Comparison of ENCODE assay signal across 24 mouse cellular contexts in genomic region chr19:24966941-24967340, GRCm38 (mm10). TPM values are rescaled to one million over a fixed set of nuclear protein-coding genes. Genes with fewer than 3 reads are reported as not detected.
A peak's percentile ranks its signal among the peaks of the same experiment; 100 is the strongest.
DNase-seq lines count a peak whose midpoint lies in the region; ATAC-seq and TF ChIP-seq lines count a peak whose summit lies in the region.
"Had no signal": no experiment of that assay in that cellular context is flagged by ENCODE, and none has a peak within 500 bp of the region (broad histone marks: within the 10 kb centered on the region; RNA-seq: fewer than 3 reads in every experiment).

No protein-coding gene starts in this region.

- no peak overlapping the region for H3K4me3 ChIP-seq in liver, postnatal 0 days (ENCODE audit: low read depth, low read length)
- H3K4me3 ChIP-seq in liver, embryonic 12.5 days, result no peak overlapping the region
- H3K4me3 ChIP-seq in bone marrow, adult 2 months (replicated peaks; ENCODE audit: control insufficient read depth, low read depth, low read length), result no peak overlapping the region
- no peak overlapping the region for H3K4me3 ChIP-seq in macrophage (ENCODE audit: inconsistent target)
- H3K4me3 ChIP-seq: embryonic facial prominence, embryonic 13.5 days; forebrain, embryonic 10.5 days; heart, adult 2 months; heart, embryonic 15.5 days; hindbrain, embryonic 13.5 days had no signal

- no peak for TF ChIP-seq CTCF in liver, postnatal 0 days (IDR thresholded peaks at IDR 0.05; ENCODE audit: low read depth)
- TF ChIP-seq CTCF in bone marrow, adult 2 months (IDR thresholded peaks at IDR 0.05; ENCODE audit: control insufficient read depth, insufficient read depth, low read length), result no peak

- no peak for TF ChIP-seq POLR2A in bone marrow, adult 2 months (IDR thresholded peaks at IDR 0.05; ENCODE audit: borderline replicate concordance, control insufficient read depth, low read depth, low read length)

- H3K4me2 ChIP-seq in liver, postnatal 0 days (ENCODE audit: low read depth, low read length), result no peak overlapping the region
- no peak overlapping the region for H3K4me2 ChIP-seq in liver, embryonic 12.5 days
- H3K4me2 ChIP-seq: embryonic facial prominence, embryonic 13.5 days; heart, embryonic 11.5 days; heart, embryonic 15.5 days; hindbrain, embryonic 13.5 days had no signal

- H3K79me2 ChIP-seq in macrophage (ENCODE audit: inconsistent target), result no peaks in the 10 kb centered on the region

- DNase-seq in liver, postnatal 0 days, result no peak
- no peak for DNase-seq in kidney, adult 8-10 months
- DNase-seq: adrenal gland, adult 8-10 months; adrenal gland, postnatal 36 days; B cell, adult 2 months; cerebellum, adult 11-12 months; cerebellum, adult 9-10 months; cerebellum, postnatal 25 days; gastrocnemius, postnatal 36 days; heart, adult 2 months; heart, postnatal 14 days had no signal

- no peaks in the 10 kb centered on the region for H3K36me3 ChIP-seq in liver, postnatal 0 days (replicated peaks; ENCODE audit: insufficient read depth, low read length)
- no peaks in the 10 kb centered on the region for H3K36me3 ChIP-seq in liver, embryonic 12.5 days
- H3K36me3 ChIP-seq in macrophage (ENCODE audit: inconsistent target), result no peaks in the 10 kb centered on the region
- H3K36me3 ChIP-seq: embryonic facial prominence, embryonic 13.5 days; forebrain, embryonic 10.5 days; G1E; heart, embryonic 15.5 days; hindbrain, embryonic 13.5 days had no signal

- H3K9me3 ChIP-seq in liver, postnatal 0 days (ENCODE audit: low read length), result no peaks in the 10 kb centered on the region
- H3K9me3 ChIP-seq in liver, embryonic 12.5 days (replicated peaks), result no peaks in the 10 kb centered on the region
- H3K9me3 ChIP-seq: embryonic facial prominence, embryonic 13.5 days; forebrain, embryonic 10.5 days; G1E; heart, embryonic 15.5 days; hindbrain, embryonic 13.5 days had no signal

- no peak for ATAC-seq in liver, postnatal 0 days
- no peak for ATAC-seq in liver, embryonic 12.5 days
- no peak for ATAC-seq in erythroid progenitor cell, adult 5-6 weeks (replicated peaks; ENCODE audit: low FRiP score, poor library complexity, severe bottlenecking)
- ATAC-seq: CD4-positive, CD25-positive, alpha-beta regulatory T cell, adult 4 months; forebrain, embryonic 14.5 days; hindbrain, postnatal 0 days had no signal

- no peaks in the 10 kb centered on the region for H3K27me3 ChIP-seq in liver, postnatal 0 days (ENCODE audit: insufficient read depth, low read length)
- no peaks in the 10 kb centered on the region for H3K27me3 ChIP-seq in liver, embryonic 12.5 days (replicated peaks)
- H3K27me3 ChIP-seq: embryonic facial prominence, embryonic 13.5 days; heart, embryonic 15.5 days had no signal

- peak overlapping the region; percentile 59; the same call in 1 of the 2 replicates for H3K27ac ChIP-seq in liver, postnatal 0 days (ENCODE audit: low read depth)
- H3K27ac ChIP-seq in liver, embryonic 12.5 days, result no peak overlapping the region
- peak overlapping the region; percentile 64; the same call in 1 of the 2 replicates for H3K27ac ChIP-seq in bone marrow, adult 2 months (ENCODE audit: control insufficient read depth, insufficient read depth, low read depth, low read length, poor library complexity)
- H3K27ac ChIP-seq in macrophage, result peak overlapping the region; percentile 97
- H3K27ac ChIP-seq: embryonic facial prominence, embryonic 13.5 days; forebrain, embryonic 10.5 days; heart, adult 2 months; heart, embryonic 15.5 days; hindbrain, embryonic 13.5 days; hindbrain, postnatal 0 days had no signal

- H3K9ac ChIP-seq in liver, postnatal 0 days (replicated peaks), result no peak overlapping the region
- H3K9ac ChIP-seq in liver, embryonic 12.5 days, result no peak overlapping the region
- H3K9ac ChIP-seq: embryonic facial prominence, embryonic 13.5 days; heart, embryonic 15.5 days; hindbrain, embryonic 13.5 days had no signal

- no peak for TF ChIP-seq EP300 in liver, postnatal 0 days (IDR thresholded peaks at IDR 0.05; ENCODE audit: low read depth)

- H3K4me1 ChIP-seq in liver, postnatal 0 days (ENCODE audit: insufficient read depth), result no peaks in the 10 kb centered on the region
- H3K4me1 ChIP-seq in liver, embryonic 12.5 days, result no peaks in the 10 kb centered on the region; the same call in 1 of the 2 replicates
- no peaks in the 10 kb centered on the region; the same call in 1 of the 2 replicates for H3K4me1 ChIP-seq in bone marrow, adult 2 months (ENCODE audit: control insufficient read depth, insufficient read depth, low read length)
- H3K4me1 ChIP-seq: embryonic facial prominence, embryonic 13.5 days; forebrain, embryonic 10.5 days; heart, embryonic 15.5 days; hindbrain, embryonic 13.5 days had no signal

- WGBS in liver, postnatal 0 days (ENCODE audit: insufficient replicate concordance), result 71% methylated on average over 2 of the region's 2 CpGs
- WGBS in liver, embryonic 12.5 days (ENCODE audit: insufficient replicate concordance), result 62% methylated on average over 2 of the region's 2 CpGs
- WGBS in bone marrow, adult 2 months, result 21% methylated on average over 2 of the region's 2 CpGs
- WGBS in macrophage (ENCODE audit: missing documents), result 16% methylated on average over 2 of the region's 2 CpGs

RNA-seq across cellular contexts. Expression of gene Cbwd1, which starts 5.5 kb away (rescaled TPM):
- 6.9 and 7.0 TPM in 2 replicates for polyA plus RNA-seq in liver, postnatal 0 days (2015; fragmentation: Nextera tagmentation; extraction: Ambion mirVana)
- 14.4 and 16.9 TPM in 2 replicates for polyA plus RNA-seq in liver, embryonic 12.5 days (2016; fragmentation: Nextera tagmentation; extraction: Ambion mirVana)
- 2.7 and 7.5 TPM in 2 replicates for polyA plus RNA-seq in bone marrow, adult 2 months (2011; ENCODE audit: insufficient read depth, insufficient read length, low replicate concordance, missing spikeins)
- 10 to 100 TPM in 23 of 26 experiments, 1 to 10 TPM in 3; 6.4 to 31.6 (median 21.5) TPM for total RNA-seq in macrophage (2018; cell fraction: chromatin; rRNA removed)
- 10 to 100 TPM in 4 of 26 experiments, 1 to 10 TPM in 22; 5.7 to 12.2 (median 8.3) TPM for total RNA-seq in macrophage (2018; cell fraction: cytosol; rRNA removed)
- total RNA-seq in macrophage (2018; cell fraction: nucleus; rRNA removed), result 10 to 100 TPM in 12 of 26 experiments, 1 to 10 TPM in 14; 2.2 to 19.5 (median 9.8) TPM
- 8.8 to 12.9 TPM (median 11.9 TPM) in 3 replicates for polyA plus RNA-seq in macrophage (2018)
- total RNA-seq in erythroid progenitor cell, adult 5-6 weeks (2015; ENCODE audit: low replicate concordance), result 8.3 and 8.8 TPM in 2 replicates
- 19.4 and 21.6 TPM in 2 replicates for total RNA-seq in erythroid progenitor cell, adult 5-6 weeks (2017; ENCODE audit: low replicate concordance)

RNA-seq across cellular contexts. Expression of gene Dock8, which starts 32.4 kb away (rescaled TPM):
- 10.3 and 12.5 TPM in 2 replicates for polyA plus RNA-seq in liver, postnatal 0 days (2015; fragmentation: Nextera tagmentation; extraction: Ambion mirVana)
- 10.6 and 11.0 TPM in 2 replicates for polyA plus RNA-seq in liver, embryonic 12.5 days (2016; fragmentation: Nextera tagmentation; extraction: Ambion mirVana)
- polyA plus RNA-seq in bone marrow, adult 2 months (2011; ENCODE audit: insufficient read depth, insufficient read length, low replicate concordance, missing spikeins), result 16.9 and 40.8 TPM in 2 replicates
- total RNA-seq in macrophage (2018; cell fraction: chromatin; rRNA removed), result 100 to 1,000 TPM in 21 of 26 experiments, 10 to 100 TPM in 5; 26.4 to 284 (median 186) TPM
- total RNA-seq in macrophage (2018; cell fraction: cytosol; rRNA removed), result 100 to 1,000 TPM in 1 of 26 experiments, 10 to 100 TPM in 25; 43.4 to 106 (median 61.6) TPM
- total RNA-seq in macrophage (2018; cell fraction: nucleus; rRNA removed), result 100 to 1,000 TPM in 19 of 26 experiments, 10 to 100 TPM in 7; 29.5 to 215 (median 138) TPM
- 41.2 to 71.9 TPM (median 45.5 TPM) in 3 replicates for polyA plus RNA-seq in macrophage (2018)
- 28.1 and 33.5 TPM in 2 replicates for total RNA-seq in erythroid progenitor cell, adult 5-6 weeks (2015; ENCODE audit: low replicate concordance)
- 14.5 and 68.5 TPM in 2 replicates for total RNA-seq in erythroid progenitor cell, adult 5-6 weeks (2017; ENCODE audit: low replicate concordance)
